Mouse (Mus musculus) ovary, postnatal 36 days (tissue): ENCODE data around the gene Gm36028.
A peak's percentile ranks its signal among the peaks of the same experiment; 100 is the strongest.

ENCODE experiments used
- DNase-seq: peaks from one replicate; pipeline ENCODE4 v3.0.0; 2022; ENCODE audit warnings: low spot score, mixed read lengths

The Gm36028 gene

GRCm38 (mm10) chr16:37861029-37861428 lies at the start of gene Gm36028:
Gm36028 (minus strand) TSS chr16:37861146.
- DNase-seq, result no peak

- DNase-seq, result no peak
These were observed 45.5 kb upstream of the Gm36028 start for GRCm38 (mm10) chr16:37906456-37906855.

- no peak for DNase-seq
These were observed 40.4 kb upstream of the Gm36028 start for GRCm38 (mm10) chr16:37901318-37901717.

DNA sequence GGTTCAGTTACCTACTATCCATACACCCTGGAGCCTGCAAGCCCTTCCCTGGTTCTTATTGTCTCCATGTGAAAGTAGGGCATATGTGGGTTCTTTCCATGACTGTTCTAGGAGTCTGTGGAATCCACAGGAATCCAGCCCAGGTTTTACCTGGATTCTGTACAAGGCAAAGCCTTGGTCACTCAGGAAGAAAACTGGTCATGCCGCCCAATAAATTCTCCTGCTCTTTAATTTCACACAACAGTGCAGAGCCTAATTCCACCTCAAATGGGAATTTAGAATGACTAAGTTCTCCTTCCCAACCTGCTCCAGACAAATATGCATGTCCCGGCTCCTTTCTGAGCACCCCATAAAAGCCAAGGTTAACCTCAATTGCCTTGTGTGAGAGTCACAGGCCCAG lies 38.4 kb upstream of the Gm36028 start:
- no peak for DNase-seq

DNA sequence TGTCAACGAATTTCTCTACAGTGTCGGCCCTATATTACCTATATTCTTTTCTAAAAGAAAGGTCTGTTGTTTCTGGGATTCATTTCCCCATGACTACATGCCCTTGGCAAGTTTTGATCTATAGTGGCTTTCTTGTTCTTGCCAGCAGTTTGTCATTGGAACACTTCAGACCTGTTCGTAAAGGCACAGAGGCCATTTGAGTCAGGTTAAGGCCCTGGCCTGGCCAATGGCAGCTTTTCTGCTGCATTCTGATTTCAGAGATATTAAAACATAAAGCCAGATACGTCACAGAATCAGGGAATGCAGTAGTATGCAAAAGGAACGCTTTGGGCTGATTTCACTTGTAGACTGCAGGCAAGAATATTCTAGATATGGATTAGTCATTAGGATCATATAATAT lies 37.8 kb upstream of the Gm36028 start:
- DNase-seq, result no peak

DNA sequence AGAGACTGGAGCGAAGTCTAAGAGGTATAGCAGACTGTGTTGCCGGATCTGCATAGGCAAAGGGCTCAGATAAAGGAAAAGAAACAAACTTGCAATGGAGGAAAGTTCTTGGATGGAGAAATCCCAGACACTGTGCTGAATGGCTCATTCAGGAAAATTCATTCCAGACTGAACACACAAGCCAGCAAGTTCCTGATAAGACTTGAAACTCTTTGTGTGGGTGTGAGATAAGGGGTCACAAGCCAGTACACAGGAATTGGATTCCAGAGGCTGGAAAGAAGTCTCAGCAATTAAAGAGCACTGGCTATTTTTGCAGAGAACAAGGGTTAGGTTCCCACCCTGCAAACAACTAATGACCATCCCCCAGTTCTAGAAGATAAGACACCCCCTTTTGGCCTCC lies 33.0 kb upstream of the Gm36028 start:
- no peak for DNase-seq

GRCm38 (mm10) chr16:37893381-37893780 lies 32.4 kb upstream of the Gm36028 start:
- no peak for DNase-seq

- DNase-seq, result no peak
These were observed 31.7 kb upstream of the Gm36028 start for GRCm38 (mm10) chr16:37892667-37893066.

GRCm38 (mm10) chr16:37888986-37889385 lies 28.0 kb upstream of the Gm36028 start:
- no peak for DNase-seq

- no peak for DNase-seq
These were observed 20.2 kb upstream of the Gm36028 start for GRCm38 (mm10) chr16:37881168-37881567.

- DNase-seq, result no peak
These were observed 18.9 kb upstream of the Gm36028 start for GRCm38 (mm10) chr16:37879750-37880419.

DNA sequence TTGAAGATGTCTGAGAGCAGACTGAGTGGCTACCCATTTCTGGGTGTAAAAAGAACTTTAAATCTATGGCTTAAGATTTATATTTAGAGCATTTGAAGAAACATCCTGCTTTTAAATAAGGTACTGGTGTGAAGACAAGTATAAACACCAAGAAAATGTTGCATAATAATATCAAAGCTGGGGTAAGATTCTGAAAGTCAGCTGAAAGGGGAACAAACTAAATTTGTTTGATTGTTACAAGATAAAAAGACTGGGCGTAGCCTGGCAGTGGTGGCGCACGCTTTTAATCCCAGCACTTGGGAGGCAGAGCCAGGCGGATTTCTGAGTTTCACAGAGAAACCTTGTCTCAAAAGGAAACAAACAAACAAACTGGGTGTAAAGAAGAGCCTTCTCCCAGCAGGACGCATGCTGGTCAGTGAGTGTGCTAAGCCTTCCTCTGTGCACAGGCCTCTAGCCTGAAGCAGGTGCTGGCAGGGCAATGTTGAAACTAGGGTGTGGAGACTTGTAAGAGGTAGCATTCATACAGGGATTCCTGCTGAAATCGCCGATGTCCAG lies 18.1 kb upstream of the Gm36028 start:
- DNase-seq, result no peak

DNA sequence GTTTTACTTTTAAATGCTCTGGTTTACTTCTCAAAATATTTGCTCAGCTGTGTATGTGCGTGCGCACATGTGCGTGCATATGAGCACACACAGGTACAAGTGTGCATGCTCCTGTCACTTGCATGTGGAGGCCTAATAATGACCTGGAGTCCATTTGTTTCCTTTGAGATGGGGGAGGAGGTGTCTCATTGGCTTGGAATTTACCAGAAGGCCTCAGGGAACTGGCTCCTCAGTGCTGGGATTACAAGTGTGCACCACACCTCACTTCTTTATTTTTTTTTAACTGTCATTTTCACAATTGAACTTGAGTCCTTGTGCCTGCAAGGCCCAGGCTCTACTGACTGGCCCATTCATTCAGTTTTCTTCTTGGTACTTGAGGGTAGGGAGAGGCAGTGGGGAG lies 16.5 kb upstream of the Gm36028 start:
- no peak for DNase-seq

DNA sequence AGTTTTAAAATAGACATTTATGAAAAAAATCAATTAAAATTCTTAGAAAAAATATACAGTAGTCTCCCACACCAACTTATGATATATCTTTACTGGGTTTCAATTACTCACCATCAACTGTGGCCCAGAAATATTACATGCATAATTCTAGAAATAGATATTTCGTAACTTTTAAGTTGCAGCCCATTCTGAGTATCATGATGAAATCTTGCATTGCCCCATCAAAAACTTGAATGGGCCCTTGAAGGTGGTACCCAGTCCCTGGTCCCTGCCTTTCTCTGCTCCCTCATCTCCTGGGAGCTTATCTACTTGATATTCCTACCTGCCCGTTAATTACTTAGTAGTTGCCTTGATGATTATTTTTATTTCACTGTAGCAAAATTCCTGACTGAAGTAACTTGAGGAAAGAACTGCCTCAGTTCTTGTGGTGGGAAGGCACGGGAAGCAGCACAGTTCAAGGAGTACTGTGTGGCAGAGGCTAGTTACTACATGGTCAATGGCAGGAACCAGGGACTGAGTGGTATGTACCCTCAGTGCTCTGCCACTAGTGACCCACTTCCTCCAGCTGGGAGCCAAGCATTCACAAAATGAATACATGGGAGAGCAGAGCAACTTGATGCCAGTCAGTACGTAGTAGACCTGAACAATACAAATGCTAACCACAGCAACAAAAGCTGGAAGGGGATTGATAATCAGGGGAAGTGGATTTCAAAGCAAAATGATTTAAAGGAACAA lies 13.7 kb upstream of the Gm36028 start:
- DNase-seq, result no peak

DNA sequence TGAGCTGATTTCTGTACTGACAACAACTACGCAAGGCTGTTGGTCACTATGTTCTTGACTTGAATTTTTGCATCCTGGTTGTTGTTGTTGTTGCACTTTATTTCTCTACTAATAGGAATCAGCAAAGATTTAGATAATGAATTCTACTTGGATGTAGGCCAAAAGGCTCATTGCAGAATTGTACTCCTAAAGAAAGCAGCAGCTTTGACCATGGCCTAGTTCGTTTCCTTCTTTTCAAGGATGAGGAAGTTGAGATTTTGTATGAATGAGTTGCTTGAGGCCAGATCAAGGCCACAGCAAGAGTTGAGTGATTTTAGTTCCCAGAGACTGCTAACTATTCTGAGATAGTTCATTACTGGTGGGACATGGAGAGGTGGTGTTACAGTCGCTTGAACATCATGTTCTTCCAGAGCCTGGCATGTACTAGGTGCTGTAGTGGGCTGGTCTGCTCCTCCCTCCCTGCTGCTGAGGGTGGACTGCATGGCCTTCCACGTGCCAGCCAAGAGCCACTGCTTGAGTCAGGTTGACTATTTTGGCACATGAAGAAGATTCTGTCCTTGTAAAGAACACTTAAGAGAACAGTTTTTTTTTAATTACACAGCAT lies 10.3 kb upstream of the Gm36028 start:
- no peak for DNase-seq

- DNase-seq, result no peak
These were observed 8.7 kb upstream of the Gm36028 start for GRCm38 (mm10) chr16:37869470-37870231.

- DNase-seq, result no peak
These were observed 7.8 kb upstream of the Gm36028 start for GRCm38 (mm10) chr16:37868506-37869469.

DNA sequence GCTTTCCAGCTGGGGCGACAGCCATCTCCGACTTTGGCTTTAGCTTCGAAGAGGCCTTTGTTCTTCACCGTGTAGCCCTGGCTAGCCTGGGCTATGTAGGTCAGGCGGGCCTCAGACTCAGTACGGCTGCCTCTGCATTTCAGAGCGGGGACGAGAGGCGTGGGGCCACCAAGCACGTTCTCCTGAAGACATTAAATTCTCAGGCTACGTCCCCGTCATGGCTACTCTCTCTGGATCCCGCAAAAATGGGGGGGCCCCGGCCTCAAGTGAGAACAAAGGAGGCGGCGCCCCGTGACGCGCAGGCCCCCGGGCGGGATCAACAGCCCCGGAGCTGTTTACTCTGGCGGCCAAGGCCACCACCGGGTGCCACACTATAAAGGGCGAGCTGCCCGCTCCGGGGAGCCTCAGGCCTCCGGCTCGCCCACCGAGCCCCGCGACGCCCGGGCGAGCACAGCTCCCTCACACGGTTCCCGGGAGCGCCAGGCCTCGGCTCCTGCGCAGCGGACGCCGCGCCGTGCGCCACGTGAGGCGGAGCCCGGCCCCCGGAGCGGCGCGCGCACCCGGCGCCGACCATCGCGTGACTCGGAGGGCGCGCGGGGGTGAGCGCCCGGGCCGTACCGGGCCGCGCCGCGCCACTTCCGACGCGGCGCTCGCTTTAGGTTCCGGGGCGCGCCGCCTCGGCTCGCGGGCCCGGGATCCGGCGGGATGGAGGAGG lies 7.0 kb upstream of the Gm36028 start, which contains the start of gene Lrrc58:
Gene Lrrc58 (plus strand): TSS at position 599 of the 715 bp plus-strand sequence.
- peak; percentile 86 for DNase-seq

- no peak for DNase-seq
These were observed 4.9 kb upstream of the Gm36028 start for GRCm38 (mm10) chr16:37865841-37866240.

- no peak for DNase-seq
These were observed 2.9 kb upstream of the Gm36028 start for GRCm38 (mm10) chr16:37863876-37864275.
